Mouse (Mus musculus): Measurements from ENCODE around the gene Cyp2d10. TPM values are rescaled to one million over a fixed set of nuclear protein-coding genes. Genes with fewer than 3 reads are reported as not detected.

The Cyp2d10 gene
- polyA plus RNA-seq (2015; fragmentation: Nextera tagmentation; extraction: Ambion mirVana), result 0.43 TPM in 1 of 2 replicates, not detected in the other

GRCm38 (mm10) chr15:82406981-82407380, at the start of gene Cyp2d10:
Cyp2d10 (minus strand) TSS chr15:82407195.

GRCm38 (mm10) chr15:82433137-82433536, 26.1 kb upstream of the Cyp2d10 start, which contains the start of gene Cyp2d9:
Cyp2d9 (plus strand) TSS chr15:82433437.

GRCm38 (mm10) chr15:82393922-82394321, 13.1 kb downstream of the Cyp2d10 start, which contains the start of gene Cyp2d11:
Cyp2d11 (minus strand) TSS chr15:82394022.

GRCm38 (mm10) chr15:82379871-82380713, 26.9 kb downstream of the Cyp2d10 start, which contains the start of gene Cyp2d22:
Cyp2d22 (minus strand) TSS chr15:82380260.

GRCm38 (mm10) chr15:82354126-82354945, 52.7 kb downstream of the Cyp2d10 start, which contains the start of gene Ndufa6:
Ndufa6 (minus strand) TSS chr15:82354322.

Small RNAs within 50 kb of the gene (microRNA-seq; reads per million reads assigned to microRNA genes)
- not detected for gene Gm25990
- not detected for gene Gm27331
- gene Gm27622, result not detected
- gene Mir7684, result not detected

Other genes starting within 250 kb of the Cyp2d10 start
- gene Shisa8, start 194.4 kb downstream of the Cyp2d10 start, polyA plus RNA-seq (2015; fragmentation: Nextera tagmentation; extraction: Ambion mirVana), result 0.10 TPM in 1 of 2 replicates, not detected in the other
- gene Tnfrsf13c, start 182.8 kb downstream of the Cyp2d10 start, polyA plus RNA-seq (2015; fragmentation: Nextera tagmentation; extraction: Ambion mirVana), result not detected in 2 replicates
- gene Cenpm, start 162.4 kb downstream of the Cyp2d10 start, polyA plus RNA-seq (2015; fragmentation: Nextera tagmentation; extraction: Ambion mirVana), result 17.1 and 26.2 TPM in 2 replicates
- gene 1500009C09Rik, start 154.8 kb downstream of the Cyp2d10 start, polyA plus RNA-seq (2015; fragmentation: Nextera tagmentation; extraction: Ambion mirVana), result not detected in 2 replicates
- gene Sept3, start 132.3 kb downstream of the Cyp2d10 start, polyA plus RNA-seq (2015; fragmentation: Nextera tagmentation; extraction: Ambion mirVana), result 0.48 and 0.78 TPM in 2 replicates
- 0.15 and 0.17 TPM in 2 replicates for gene Wbp2nl, start 108.2 kb downstream of the Cyp2d10 start, polyA plus RNA-seq (2015; fragmentation: Nextera tagmentation; extraction: Ambion mirVana)
- gene Naga, start 68.3 kb downstream of the Cyp2d10 start, polyA plus RNA-seq (2015; fragmentation: Nextera tagmentation; extraction: Ambion mirVana), result 44.2 and 45.4 TPM in 2 replicates
- 10.8 and 11.1 TPM in 2 replicates for gene Pheta2, start 68.3 kb downstream of the Cyp2d10 start, polyA plus RNA-seq (2015; fragmentation: Nextera tagmentation; extraction: Ambion mirVana)
- gene Smdt1, start 68.2 kb downstream of the Cyp2d10 start, polyA plus RNA-seq (2015; fragmentation: Nextera tagmentation; extraction: Ambion mirVana), result 237 and 251 TPM in 2 replicates
- 504 and 545 TPM in 2 replicates for gene Ndufa6, start 52.9 kb downstream of the Cyp2d10 start, polyA plus RNA-seq (2015; fragmentation: Nextera tagmentation; extraction: Ambion mirVana)
- 8.6 and 12.0 TPM in 2 replicates for gene Cyp2d22, start 26.9 kb downstream of the Cyp2d10 start, polyA plus RNA-seq (2015; fragmentation: Nextera tagmentation; extraction: Ambion mirVana)
- gene Cyp2d11, start 13.2 kb downstream of the Cyp2d10 start, polyA plus RNA-seq (2015; fragmentation: Nextera tagmentation; extraction: Ambion mirVana), result not detected in 2 replicates
- 0.28 TPM in 1 of 2 replicates, not detected in the other for gene Cyp2d9, start 26.2 kb upstream of the Cyp2d10 start, polyA plus RNA-seq (2015; fragmentation: Nextera tagmentation; extraction: Ambion mirVana)
- not detected in 2 replicates for gene Cyp2d12, start 147.9 kb upstream of the Cyp2d10 start, polyA plus RNA-seq (2015; fragmentation: Nextera tagmentation; extraction: Ambion mirVana)
- gene Cyp2d34, start 213.8 kb upstream of the Cyp2d10 start, polyA plus RNA-seq (2015; fragmentation: Nextera tagmentation; extraction: Ambion mirVana), result not detected in 2 replicates